Mouse (Mus musculus): ENCODE data around the gene Krt34.

DNA sequence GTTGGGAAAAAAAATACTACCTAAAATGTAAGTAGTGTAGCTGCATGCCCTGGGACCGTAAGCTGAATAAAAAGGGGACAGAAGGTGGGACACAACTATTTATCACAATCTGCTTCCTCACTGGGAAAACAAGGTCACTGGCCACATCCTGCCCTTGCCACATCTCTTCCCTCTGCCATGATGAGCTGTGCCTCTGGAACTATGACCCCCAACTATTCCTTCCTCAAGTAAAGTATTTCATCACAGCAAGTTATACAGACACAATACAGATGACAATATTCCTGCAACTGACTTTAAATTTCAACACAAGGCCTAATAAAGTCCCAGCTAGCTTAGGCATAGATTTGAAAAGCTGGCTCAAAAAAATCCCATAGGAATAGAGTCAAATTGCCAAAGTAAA is 21.9 kb downstream of the Krt34 start:
- TF ChIP-seq USF1 (IDR thresholded peaks at IDR 0.05; ENCODE audit: low read depth) (no peak), E2F4 (IDR thresholded peaks at IDR 0.05; ENCODE audit: insufficient read depth) (no peak), POLR2A (IDR thresholded peaks at IDR 0.05; ENCODE audit: insufficient read length, low read depth) (no peak), POLR2AphosphoS2 (IDR thresholded peaks at IDR 0.05; ENCODE audit: insufficient read length, low read depth) (no peak), SRF (IDR thresholded peaks at IDR 0.05; ENCODE audit: control insufficient read depth, insufficient read length, low read depth) (no peak), MYOG (IDR thresholded peaks at IDR 0.05; ENCODE audit: control insufficient read depth in 1 of 3, insufficient read depth in 1 of 3, insufficient read length in 2 of 3, low read depth in 2 of 3) (no peak), MYOD1 (IDR thresholded peaks at IDR 0.05; ENCODE audit: control insufficient read depth in 1 of 3, insufficient read length in 2 of 3, low read depth in 2 of 3) (no peak), TCF12 (IDR thresholded peaks at IDR 0.05; ENCODE audit: insufficient read depth, poor library complexity, severe bottlenecking) (no peak), MAX (IDR thresholded peaks at IDR 0.05; ENCODE audit: low read depth) (no peak), TCF3 (IDR thresholded peaks at IDR 0.05; ENCODE audit: insufficient read length, low read depth) (no peak), CEBPB (IDR thresholded peaks at IDR 0.05; ENCODE audit: insufficient read depth, poor library complexity, severe bottlenecking) (no peak), REST (IDR thresholded peaks at IDR 0.05; ENCODE audit: insufficient read depth, insufficient read length) (no peak)
